Mouse (Mus musculus) layer of hippocampus, postnatal 25 days (tissue): ENCODE data around the gene Ssmem1. TPM values are rescaled to one million over a fixed set of nuclear protein-coding genes. Genes with fewer than 3 reads are reported as not detected.

Experiments
- DNase-seq, 2 experiments: peaks; one replicate each; pipeline ENCODE4 v3.0.0; 2022; ENCODE audit warnings: mixed read lengths in 2 of 2, low spot score in 1 of 2; ENCODE audit errors: extremely low spot score in 1 of 2
- total RNA-seq, 2 experiments: library from RNA; stranded (reverse); gene quantifications; 2 replicates each; pipeline ENCODE4 v1.2.3; 2021

Gene Ssmem1
- total RNA-seq, 2 experiments from 2014 or later, result 0.37 to 1.2 TPM

GRCm38 (mm10) chr6:30525456-30526332, 16.0 kb downstream of the Ssmem1 start:
- DNase-seq, result no peak

GRCm38 (mm10) chr6:30526586-30527515, 17.2 kb downstream of the Ssmem1 start:
- no peak for DNase-seq

DNA sequence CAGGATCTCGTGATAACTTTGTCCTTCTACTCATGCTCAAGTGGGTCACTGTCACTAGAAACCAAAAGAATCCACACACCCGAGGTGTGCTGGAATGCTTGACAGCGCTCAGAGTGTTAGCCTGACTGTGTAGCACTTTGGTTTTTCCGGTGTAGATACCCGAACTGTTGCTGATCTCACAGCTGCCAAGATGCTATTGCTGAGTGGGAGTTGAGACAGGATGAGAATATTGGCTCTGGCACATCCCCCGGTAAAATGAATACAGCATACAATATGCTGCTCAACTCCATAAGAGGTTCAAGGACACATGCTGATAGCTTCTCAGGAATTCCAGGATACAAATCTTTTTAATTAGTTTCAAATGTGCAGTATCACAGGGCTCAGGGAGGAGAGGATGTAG, 19.2 kb downstream of the Ssmem1 start:
- DNase-seq, result no peak

DNA sequence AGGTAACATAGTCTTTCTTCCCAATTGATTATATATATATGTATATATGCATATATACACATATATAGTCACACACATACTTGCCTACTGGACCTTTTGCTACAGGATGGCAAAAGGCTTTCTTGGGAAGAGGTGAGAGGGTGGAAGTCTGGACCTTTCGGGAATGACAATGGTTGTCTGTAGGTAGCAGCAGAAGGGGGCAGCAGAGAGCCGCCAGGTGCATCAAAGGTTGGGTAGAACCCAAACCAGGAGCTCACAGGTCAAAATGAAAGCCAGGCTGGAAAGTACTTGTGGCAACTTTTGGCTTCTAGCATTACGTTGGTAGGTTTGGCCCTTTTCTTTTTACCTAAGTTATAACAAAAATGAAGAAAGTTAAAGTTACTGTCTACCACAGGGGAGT, 25.7 kb downstream of the Ssmem1 start:
- peak in 1 of 2 experiments; percentile 43 for DNase-seq

GRCm38 (mm10) chr6:30538240-30538639, 28.6 kb downstream of the Ssmem1 start:
- no peak for DNase-seq

DNA sequence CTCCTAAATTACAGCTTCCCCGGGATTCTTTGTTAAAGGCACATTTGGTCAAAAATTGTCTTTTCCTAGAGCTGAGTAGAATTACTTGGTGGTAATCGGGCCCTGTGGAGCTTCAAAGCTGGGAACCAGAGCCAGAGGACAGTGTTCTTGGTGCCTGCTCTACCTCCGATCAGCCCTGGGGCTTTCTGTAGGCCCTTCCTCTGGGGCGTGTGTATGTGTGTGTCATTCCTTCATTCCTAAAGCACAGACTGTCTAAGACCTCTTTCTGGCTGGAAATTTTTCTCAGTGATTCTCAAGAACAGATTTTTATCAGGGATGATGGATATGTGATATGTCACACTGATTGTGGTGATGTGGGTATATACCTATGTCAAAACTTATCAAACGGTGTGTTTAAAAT, 29.2 kb downstream of the Ssmem1 start:
- no peak for DNase-seq

- no peak for DNase-seq
Measured at GRCm38 (mm10) chr6:30541009-30541799, 31.6 kb downstream of the Ssmem1 start, which contains the start of gene Cpa2. Cpa2 (plus strand) TSS chr6:30541582.

GRCm38 (mm10) chr6:30542277-30542676, 32.6 kb downstream of the Ssmem1 start:
- no peak for DNase-seq

DNA sequence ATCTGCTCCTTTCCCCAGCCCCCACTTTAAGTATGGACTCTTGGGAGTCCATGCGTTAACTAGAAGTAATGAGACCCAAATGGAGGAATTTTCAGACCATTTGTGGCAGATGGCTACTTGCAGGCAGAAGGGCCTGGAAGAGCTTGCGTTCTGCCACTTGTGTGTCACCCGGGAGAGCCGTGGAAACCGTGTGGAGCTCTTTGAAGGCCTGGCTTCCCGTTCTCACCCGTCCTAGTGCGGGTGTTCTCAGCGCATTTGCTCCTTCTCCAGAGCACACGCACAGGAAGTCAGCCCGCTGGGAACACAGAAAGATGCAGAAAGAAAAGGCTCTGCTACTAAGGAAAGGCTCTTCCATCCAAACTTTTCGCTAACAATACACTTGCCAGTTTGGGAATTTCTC, 33.4 kb downstream of the Ssmem1 start:
- DNase-seq, result no peak

GRCm38 (mm10) chr6:30543851-30544250, 34.2 kb downstream of the Ssmem1 start:
- no peak for DNase-seq

- DNase-seq, result no peak
Measured at GRCm38 (mm10) chr6:30545689-30546088, 36.0 kb downstream of the Ssmem1 start.

GRCm38 (mm10) chr6:30546571-30547273, 37.1 kb downstream of the Ssmem1 start:
- no peak for DNase-seq

DNA sequence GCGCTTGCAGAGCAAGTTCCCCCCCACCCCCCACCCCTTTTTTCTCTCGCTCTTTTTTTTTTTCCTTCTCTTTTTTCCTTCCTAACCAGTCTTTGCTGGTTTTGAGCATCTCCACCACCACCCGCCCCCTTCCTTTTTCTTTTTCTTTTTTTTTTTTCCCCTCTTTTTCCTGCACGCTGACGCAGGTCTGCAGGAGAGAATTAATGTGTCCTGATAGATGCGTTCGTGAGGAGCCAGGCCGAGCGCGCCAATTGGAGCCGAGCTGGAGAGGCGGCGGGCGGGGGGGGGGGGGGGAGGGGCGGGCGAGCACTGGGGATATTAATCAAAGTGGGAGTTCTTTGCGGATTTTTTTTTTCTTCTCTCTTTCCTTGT, 37.6 kb downstream of the Ssmem1 start:
- DNase-seq, result no peak

DNA sequence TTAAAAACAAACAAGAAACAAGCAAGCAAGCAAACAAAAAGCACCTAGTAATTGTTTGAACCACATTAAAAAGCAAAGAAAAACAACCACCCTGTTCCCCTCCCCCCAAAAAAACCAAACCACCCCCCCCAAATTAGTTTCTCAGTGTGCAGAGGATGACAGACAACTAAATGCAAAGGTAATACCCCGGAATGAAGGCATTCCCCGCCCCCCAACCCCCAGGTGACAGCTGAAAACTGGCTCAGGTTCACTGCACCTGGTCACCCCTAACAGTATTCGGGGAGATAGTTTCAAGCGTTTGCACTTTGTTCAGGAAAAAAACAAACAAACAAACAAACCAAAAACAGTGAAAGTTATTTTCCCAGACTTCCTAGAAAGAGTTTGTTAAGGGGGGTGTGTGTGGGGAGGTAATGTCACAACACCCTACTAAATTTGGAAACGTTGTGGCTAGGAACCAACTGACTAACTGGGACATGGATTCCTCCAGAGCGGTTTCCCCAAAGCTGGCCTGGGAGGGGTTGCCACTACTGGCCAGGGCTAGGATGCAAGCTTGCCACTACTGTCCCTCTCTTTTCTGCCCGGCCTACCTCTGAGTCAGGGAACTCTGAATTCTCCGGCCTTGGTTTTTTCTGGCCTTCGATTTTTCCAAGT, 38.1 kb downstream of the Ssmem1 start:
- peak in 1 of 2 experiments; percentile 2 for DNase-seq

- DNase-seq, result no peak
Measured at GRCm38 (mm10) chr6:30549231-30549761, 39.6 kb downstream of the Ssmem1 start.

GRCm38 (mm10) chr6:30550496-30551192, 41.0 kb downstream of the Ssmem1 start:
- no peak for DNase-seq

DNA sequence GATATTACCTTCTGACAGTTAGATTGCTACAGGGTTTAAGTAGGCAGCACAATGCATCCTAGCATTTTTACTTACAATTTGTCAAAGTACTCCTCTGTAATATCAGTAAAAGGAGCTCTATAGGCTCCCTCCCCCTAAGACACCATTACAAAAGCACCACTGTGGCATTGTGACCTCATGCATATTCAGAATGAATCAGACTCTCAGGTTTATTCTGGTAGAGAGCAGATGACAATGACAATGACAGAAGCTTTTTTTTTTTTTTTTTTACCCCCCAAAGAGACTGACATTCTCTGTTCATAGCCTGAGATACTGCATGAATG, 41.5 kb downstream of the Ssmem1 start:
- no peak for DNase-seq
